In the genomic region with DNA sequence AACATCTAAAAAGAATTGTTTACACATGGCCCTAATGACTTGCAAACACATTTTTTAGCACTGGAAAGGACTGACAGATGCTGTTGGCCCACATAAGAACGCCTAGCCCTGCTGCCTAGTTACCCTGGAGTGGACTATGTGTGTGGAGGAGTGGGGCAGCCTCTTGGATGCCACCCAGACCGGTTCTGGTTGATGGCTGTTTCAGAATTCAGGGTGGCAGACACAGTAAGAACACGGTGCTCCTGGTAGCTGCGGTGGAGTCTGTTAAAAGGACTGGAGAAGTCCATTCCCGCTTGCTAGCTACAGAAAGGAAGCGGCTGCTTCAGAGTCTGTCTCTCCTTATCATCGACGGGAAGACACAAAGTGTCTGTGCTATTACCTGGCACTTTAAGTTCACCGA, we compare ENCODE assay signal across 12 mouse cellular contexts. TPM values are rescaled to one million over a fixed set of nuclear protein-coding genes. Genes with fewer than 3 reads are reported as not detected.
DNase-seq lines count a peak whose midpoint lies in the region; ATAC-seq and TF ChIP-seq lines count a peak whose summit lies in the region.
"Had no signal": no experiment of that assay in that cellular context is flagged by ENCODE, and none has a peak within 500 bp of the region (broad histone marks: within the 10 kb centered on the region; RNA-seq: fewer than 3 reads in every experiment).

No protein-coding gene starts in this region.

- 80% methylated on average over 9 of the region's 9 CpGs for WGBS in hindbrain, embryonic 15.5 days
- 94% methylated on average over 9 of the region's 9 CpGs for WGBS in hindbrain, embryonic 11.5 days

- no peaks in the 10 kb centered on the region for H3K4me1 ChIP-seq in hindbrain, embryonic 15.5 days (replicated peaks)
- H3K4me1 ChIP-seq in hindbrain, embryonic 11.5 days (replicated peaks; ENCODE audit: control insufficient read depth, insufficient read depth, low read length), result no peaks in the 10 kb centered on the region

- no peak overlapping the region for H3K4me2 ChIP-seq in hindbrain, embryonic 15.5 days
- no peak overlapping the region for H3K4me2 ChIP-seq in hindbrain, embryonic 11.5 days (replicated peaks; ENCODE audit: low read depth, low read length)
- H3K4me2 ChIP-seq: lung, embryonic 15.5 days had no signal

- peak overlapping the region; percentile 31 for H3K27ac ChIP-seq in hindbrain, embryonic 15.5 days (replicated peaks)
- H3K27ac ChIP-seq in hindbrain, embryonic 11.5 days (ENCODE audit: low read depth, low read length), result no peak overlapping the region
- H3K27ac ChIP-seq in layer of hippocampus, adult 2 months, result peak overlapping the region; percentile 86
- H3K27ac ChIP-seq: lung, embryonic 15.5 days had no signal

- H3K9ac ChIP-seq in hindbrain, embryonic 15.5 days, result no peak overlapping the region
- no peak overlapping the region for H3K9ac ChIP-seq in hindbrain, embryonic 11.5 days (ENCODE audit: low read depth, low read length)
- H3K9ac ChIP-seq: lung, embryonic 15.5 days had no signal

- no peak for TF ChIP-seq CTCF in layer of hippocampus, adult 2 months (conservative IDR thresholded peaks at IDR 0.05)

- no peaks in the 10 kb centered on the region for H3K27me3 ChIP-seq in hindbrain, embryonic 15.5 days
- no peaks in the 10 kb centered on the region for H3K27me3 ChIP-seq in hindbrain, embryonic 11.5 days (ENCODE audit: control insufficient read depth, insufficient read depth, low read length)
- H3K27me3 ChIP-seq: lung, embryonic 15.5 days had no signal

- no peaks in the 10 kb centered on the region for H3K9me3 ChIP-seq in hindbrain, embryonic 15.5 days
- H3K9me3 ChIP-seq in hindbrain, embryonic 11.5 days (ENCODE audit: control insufficient read depth, low read length), result no peaks in the 10 kb centered on the region
- H3K9me3 ChIP-seq: G1E; lung, embryonic 15.5 days had no signal

- no peak overlapping the region for H3K4me3 ChIP-seq in hindbrain, embryonic 15.5 days
- H3K4me3 ChIP-seq in hindbrain, embryonic 11.5 days (ENCODE audit: low read depth, low read length), result no peak overlapping the region
- H3K4me3 ChIP-seq in layer of hippocampus, adult 2 months, result no peak overlapping the region
- H3K4me3 ChIP-seq: lung, embryonic 15.5 days had no signal

- H3K36me3 ChIP-seq in hindbrain, embryonic 15.5 days, result peaks cover 24% of the 10 kb centered on the region
- no peaks in the 10 kb centered on the region for H3K36me3 ChIP-seq in hindbrain, embryonic 11.5 days (ENCODE audit: control insufficient read depth, insufficient read depth, low read length)

- DNase-seq in hindbrain, embryonic 11.5 days (ENCODE audit: low spot score), result no peak
- peak; percentile 30 to 41 for DNase-seq in frontal cortex, adult 2 months (ENCODE audit: extremely low spot score in 1 of 2, low spot score in 1 of 2)
- DNase-seq in layer of hippocampus, adult 2 months (ENCODE audit: low spot score in 2 of 2), result peak; percentile 54 to 77
- DNase-seq in lung, postnatal 36 days, result peak; percentile 24
- no peak for DNase-seq in natural killer cell, adult 2 months (ENCODE audit: low spot score in 2 of 2)
- DNase-seq in embryo, embryonic 11 days, result no peak
- DNase-seq in kidney, postnatal 36 days, result no peak
- DNase-seq: cerebellum, postnatal 36 days; heart, postnatal 4 days had no signal

- peak; percentile 67; the same call in 1 of the 2 replicates for ATAC-seq in hindbrain, embryonic 15.5 days (ENCODE audit: low FRiP score, low read depth)
- ATAC-seq in hindbrain, embryonic 11.5 days (ENCODE audit: low FRiP score), result no peak

RNA-seq across cellular contexts. Expression of gene Ddhd1, which starts 57.4 kb away (rescaled TPM):
- 19.8 and 21.2 TPM in 2 replicates for polyA plus RNA-seq in hindbrain, embryonic 15.5 days (2015; fragmentation: Nextera tagmentation; extraction: Ambion mirVana)
- 15.0 and 15.1 TPM in 2 replicates for polyA plus RNA-seq in hindbrain, embryonic 11.5 days (2014; fragmentation: Nextera tagmentation; extraction: Ambion mirVana)
- 84.3 and 88.4 TPM in 2 replicates for polyA plus RNA-seq in frontal cortex, adult 2 months (2012; rRNA removed)
- 10 to 100 TPM; 74.9 to 90.7 TPM for total RNA-seq in layer of hippocampus, adult 2 months (2021)

Comparison
In these comparisons a context has a peak if more than half of its experiments do, and no peak if none do; other contexts are left out.
1. DNase-seq: peak in frontal cortex, adult 2 months (2 of 2), layer of hippocampus, adult 2 months (2 of 2) and lung, postnatal 36 days (single experiment); none in hindbrain, embryonic 11.5 days (single experiment), natural killer cell, adult 2 months (0 of 2), embryo, embryonic 11 days (single experiment) and kidney, postnatal 36 days (0 of 2).